Mouse (Mus musculus) ES-E14 (cell line): ENCODE measurements around the gene Mxd3. TPM values are rescaled to one million over a fixed set of nuclear protein-coding genes. Genes with fewer than 3 reads are reported as not detected.

Experiments
- DNase-seq: peaks from one replicate; pipeline ENCODE4 v3.0.0-alpha.2; 2013; ENCODE audit warnings: low read depth, low spot score
- H3K27ac ChIP-seq: 2 replicates; pipeline ENCODE4 v1.5.1; 2012; ENCODE audit warnings: low read depth, mild to moderate bottlenecking, low read length, moderate library complexity, mixed read lengths; ENCODE audit not compliant: poor library complexity, insufficient read depth, severe bottlenecking
- H3K36me3 ChIP-seq: 2 replicates; pipeline ENCODE4 v1.6.1; 2012; ENCODE audit warnings: mild to moderate bottlenecking, low read length, moderate library complexity, mixed read lengths; ENCODE audit not compliant: control insufficient read depth, poor library complexity, insufficient read depth, severe bottlenecking
- H3K4me1 ChIP-seq, 2 experiments: fragments of 150-350 bp in 1 of 2; sonication (generic) in 1 of 2; 2 replicates each; pipeline ENCODE4 v1.6.1; 2012; ENCODE audit warnings: low read length in 2 of 2, mild to moderate bottlenecking in 1 of 2, mixed read lengths in 1 of 2; ENCODE audit not compliant: control insufficient read depth in 2 of 2, insufficient read depth in 2 of 2, poor library complexity in 1 of 2
- H3K4me3 ChIP-seq, 2 experiments: fragments of 150-350 bp in 1 of 2; sonication (generic) in 1 of 2; 2 replicates each; pipeline ENCODE4 v1.5.1; 2012; ENCODE audit warnings: low read length in 2 of 2, low read depth in 1 of 2, mild to moderate bottlenecking in 1 of 2, mixed read lengths in 1 of 2; ENCODE audit not compliant: insufficient read depth in 1 of 2, poor library complexity in 1 of 2, severe bottlenecking in 1 of 2
- H3K9ac ChIP-seq: 2 replicates; pipeline ENCODE4 v1.6.1; 2012; ENCODE audit warnings: low read depth, mild to moderate bottlenecking, low read length, mixed read lengths; ENCODE audit not compliant: poor library complexity, insufficient read depth, severe bottlenecking
- H3K9me3 ChIP-seq: fragments of 150-350 bp; sonication (generic); 2 replicates; pipeline ENCODE4 v1.6.1; 2012; ENCODE audit warnings: low read depth, mild to moderate bottlenecking, low read length; ENCODE audit not compliant: control insufficient read depth, insufficient read depth
- CHD2 ChIP-seq: IDR thresholded peaks from 2 replicates; pipeline ENCODE4 v1.6.1; 2014; ENCODE audit warnings: mild to moderate bottlenecking, low read depth, low read length, inconsistent platforms
- HCFC1 ChIP-seq: IDR thresholded peaks from 2 replicates; pipeline ENCODE4 v1.6.1; 2012; ENCODE audit warnings: low read length, inconsistent platforms, borderline replicate concordance; ENCODE audit not compliant: insufficient read depth
- MAFK ChIP-seq: IDR thresholded peaks from 2 replicates; pipeline ENCODE4 v1.6.1; 2014; ENCODE audit warnings: mild to moderate bottlenecking, low read depth, low read length, inconsistent platforms; ENCODE audit not compliant: insufficient read depth
- ZC3H11A ChIP-seq: IDR thresholded peaks from 2 replicates; pipeline ENCODE4 v1.6.1; 2012; ENCODE audit warnings: low read depth, mild to moderate bottlenecking, inconsistent platforms, low read length, borderline replicate concordance
- ZNF384 ChIP-seq: IDR thresholded peaks from 2 replicates; pipeline ENCODE4 v1.6.1; 2012; ENCODE audit warnings: low read depth, low read length, inconsistent platforms
- in situ Hi-C, 2 experiments: fragments of 600-800 bp; cut with MboI; formaldehyde crosslinking; loops; one replicate each; pipeline ENCODE4 v1.15.1; 2025; ENCODE audit warnings: low sequenced_read_pairs in 2 of 2, inconsistent platforms in 1 of 2; ENCODE audit not compliant: unreplicated experiment in 2 of 2
- total RNA-seq: library from RNA; depleted of rRNA; stranded (reverse); fragments of 300-350 nt; gene quantifications from 2 replicates; pipeline ENCODE4 v1.2.3, GENCODE M21; 2012

The Mxd3 gene
- total RNA-seq, 1 experiment: 12.5 TPM

- no peak for TF ChIP-seq MAFK
- TF ChIP-seq HCFC1: no peak
- in situ Hi-C loops: no loop called here
- Histone ChIP-seq H3K4me1 (peaks cover 0 to 2% of the 10 kb centered on the region in 2 experiments; a peak in 1 of 4 replicates), H3K36me3 (no peaks in the 10 kb centered on the region), H3K9ac (no peak overlapping the region), H3K9me3 (no peaks in the 10 kb centered on the region), H3K4me3 (no peak overlapping the region), H3K27ac (no peak overlapping the region)
- DNase-seq: no peak
These were observed 42.1 kb upstream of the Mxd3 start for GRCm38 (mm10) chr13:55371740-55372139.

- Histone ChIP-seq H3K4me1 (peaks cover 0 to 2% of the 10 kb centered on the region in 2 experiments; a peak in 1 of 4 replicates), H3K36me3 (no peaks in the 10 kb centered on the region), H3K9ac (no peak overlapping the region), H3K27ac (no peak overlapping the region), H3K4me3 (no peak overlapping the region), H3K9me3 (no peaks in the 10 kb centered on the region)
- in situ Hi-C loops: no loop called here
- no peak for DNase-seq
- TF ChIP-seq ZNF384: no peak
These were observed 41.5 kb upstream of the Mxd3 start for GRCm38 (mm10) chr13:55371007-55371681.

GRCm38 (mm10) chr13:55370234-55370633 lies 40.6 kb upstream of the Mxd3 start:
- Histone ChIP-seq H3K4me3 (no peak overlapping the region), H3K9ac (no peak overlapping the region), H3K36me3 (no peaks in the 10 kb centered on the region), H3K4me1 (peaks cover 0 to 2% of the 10 kb centered on the region in 2 experiments; a peak in 1 of 4 replicates), H3K27ac (no peak overlapping the region), H3K9me3 (no peaks in the 10 kb centered on the region)
- DNase-seq: no peak
- in situ Hi-C loops: no loop called here
- no peak for TF ChIP-seq ZC3H11A
- no peak for TF ChIP-seq CHD2
- no peak for TF ChIP-seq HCFC1
- TF ChIP-seq MAFK: no peak
- TF ChIP-seq ZNF384: no peak

GRCm38 (mm10) chr13:55369531-55370114 lies 40.0 kb upstream of the Mxd3 start, which contains the start of gene Rgs14:
Gene Rgs14 (plus strand): TSS chr13:55369732.
- no peaks in the 10 kb centered on the region for H3K9me3 ChIP-seq
- H3K4me1 ChIP-seq: peaks cover 0 to 2% of the 10 kb centered on the region in 2 experiments; a peak in 1 of 4 replicates
- no peak within 1 kb of the TSS for H3K27ac ChIP-seq
- TF ChIP-seq MAFK: no peak
- H3K4me3 ChIP-seq: no peak within 1 kb of the TSS
- H3K36me3 ChIP-seq: no peaks in the 10 kb centered on the region
- in situ Hi-C loops: no loop called here
- no peak for DNase-seq
- H3K9ac ChIP-seq: no peak within 1 kb of the TSS

- no peak overlapping the region for H3K4me3 ChIP-seq
- H3K36me3 ChIP-seq: no peaks in the 10 kb centered on the region
- in situ Hi-C loops: no loop called here
- no peak for DNase-seq
- no peaks in the 10 kb centered on the region for H3K9me3 ChIP-seq
- no peak for TF ChIP-seq ZC3H11A
- no peak for TF ChIP-seq ZNF384
- TF ChIP-seq HCFC1: no peak
- no peak for TF ChIP-seq MAFK
- H3K9ac ChIP-seq: no peak overlapping the region
- H3K4me1 ChIP-seq: peaks cover under 1 to 2% of the 10 kb centered on the region in 2 experiments; a peak in 2 of 4 replicates
- H3K27ac ChIP-seq: no peak overlapping the region
These were observed 38.8 kb upstream of the Mxd3 start for GRCm38 (mm10) chr13:55368401-55368800.
